27 mouse cellular contexts compared by ENCODE assay signal in genomic region chr9:29867746-29868145, GRCm38 (mm10).
DNase-seq lines count a peak whose midpoint lies in the region; ATAC-seq and TF ChIP-seq lines count a peak whose summit lies in the region.
"Had no signal": no experiment of that assay in that cellular context is flagged by ENCODE, and none has a peak within 500 bp of the region (broad histone marks: within the 10 kb centered on the region; RNA-seq: fewer than 3 reads in every experiment).

No protein-coding gene starts in this region.

- H3K27me3 ChIP-seq in hindbrain, embryonic 11.5 days (ENCODE audit: control insufficient read depth, insufficient read depth, low read length) = no peaks in the 10 kb centered on the region
- no peaks in the 10 kb centered on the region for H3K27me3 ChIP-seq in hindbrain, embryonic 12.5 days
- no peaks in the 10 kb centered on the region for H3K27me3 ChIP-seq in lung, embryonic 14.5 days (ENCODE audit: insufficient read depth, low read length)
- H3K27me3 ChIP-seq in midbrain, embryonic 10.5 days (ENCODE audit: low read depth, poor library complexity, severe bottlenecking) = peaks cover 80% of the 10 kb centered on the region
- H3K27me3 ChIP-seq: embryonic facial prominence, embryonic 13.5 days; hindbrain, embryonic 13.5 days; limb, embryonic 15.5 days; liver, embryonic 15.5 days; lung, embryonic 15.5 days had no signal

- H3K9me3 ChIP-seq in hindbrain, embryonic 11.5 days (ENCODE audit: control insufficient read depth, low read length) = no peaks in the 10 kb centered on the region
- H3K9me3 ChIP-seq in hindbrain, embryonic 12.5 days (replicated peaks) = no peaks in the 10 kb centered on the region
- H3K9me3 ChIP-seq in lung, embryonic 14.5 days (ENCODE audit: low read depth, low read length) = no peaks in the 10 kb centered on the region
- no peaks in the 10 kb centered on the region for H3K9me3 ChIP-seq in midbrain, embryonic 10.5 days (replicated peaks)
- H3K9me3 ChIP-seq: embryonic facial prominence, embryonic 13.5 days; hindbrain, embryonic 13.5 days; limb, embryonic 15.5 days; liver, embryonic 15.5 days; lung, embryonic 15.5 days had no signal

- H3K4me3 ChIP-seq in hindbrain, embryonic 11.5 days (ENCODE audit: low read depth, low read length) = no peak overlapping the region
- H3K4me3 ChIP-seq in hindbrain, embryonic 12.5 days = no peak overlapping the region
- no peak overlapping the region for H3K4me3 ChIP-seq in lung, embryonic 14.5 days (ENCODE audit: low read depth, low read length)
- H3K4me3 ChIP-seq in midbrain, embryonic 10.5 days = no peak overlapping the region
- H3K4me3 ChIP-seq: embryonic facial prominence, embryonic 13.5 days; hindbrain, embryonic 13.5 days; limb, embryonic 15.5 days; liver, embryonic 15.5 days; lung, embryonic 15.5 days had no signal

- TF ChIP-seq CTCF in lung, embryonic 14.5 days (IDR thresholded peaks at IDR 0.05; ENCODE audit: low read depth) = no peak

- DNase-seq in hindbrain, embryonic 11.5 days (ENCODE audit: low spot score) = peak; percentile 15
- peak; percentile 2 for DNase-seq in lung, embryonic 14.5 days
- DNase-seq in lung, postnatal 14 days = no peak
- DNase-seq in embryo, embryonic 9.5 days (ENCODE audit: extremely low spot score) = peak; percentile 25
- no peak for DNase-seq in midbrain, embryonic 10.5 days (ENCODE audit: low spot score)
- no peak for DNase-seq in cerebellum, postnatal 25 days
- DNase-seq: adrenal gland, adult 8-10 months; cerebellum, adult 8-10 months; gastrocnemius, postnatal 14 days; heart, postnatal 14 days; kidney, adult 9 months; kidney, postnatal 36 days; lung, postnatal 36 days; midbrain, embryonic 14.5 days; right cerebral cortex, postnatal 4 days; thymus, adult 18-20 months; thymus, postnatal 25 days had no signal

- H3K36me3 ChIP-seq in hindbrain, embryonic 11.5 days (ENCODE audit: control insufficient read depth, insufficient read depth, low read length) = no peaks in the 10 kb centered on the region
- H3K36me3 ChIP-seq in hindbrain, embryonic 12.5 days = no peaks in the 10 kb centered on the region
- H3K36me3 ChIP-seq in lung, embryonic 14.5 days (ENCODE audit: insufficient read depth) = no peaks in the 10 kb centered on the region
- H3K36me3 ChIP-seq in midbrain, embryonic 10.5 days = no peaks in the 10 kb centered on the region
- H3K36me3 ChIP-seq: embryonic facial prominence, embryonic 13.5 days; G1E; hindbrain, embryonic 13.5 days; limb, embryonic 15.5 days; liver, embryonic 15.5 days; lung, embryonic 15.5 days had no signal

- H3K4me1 ChIP-seq in hindbrain, embryonic 11.5 days (replicated peaks; ENCODE audit: control insufficient read depth, insufficient read depth, low read length) = peaks cover 8% of the 10 kb centered on the region
- H3K4me1 ChIP-seq in hindbrain, embryonic 12.5 days = peaks cover 38% of the 10 kb centered on the region
- H3K4me1 ChIP-seq in lung, embryonic 14.5 days (ENCODE audit: insufficient read depth) = no peaks in the 10 kb centered on the region
- peaks cover 36% of the 10 kb centered on the region for H3K4me1 ChIP-seq in midbrain, embryonic 10.5 days
- H3K4me1 ChIP-seq: limb, embryonic 15.5 days; liver, embryonic 15.5 days; lung, embryonic 15.5 days had no signal

- H3K4me2 ChIP-seq in hindbrain, embryonic 11.5 days (replicated peaks; ENCODE audit: low read depth, low read length) = no peak overlapping the region
- H3K4me2 ChIP-seq in hindbrain, embryonic 12.5 days (replicated peaks) = no peak overlapping the region
- no peak overlapping the region for H3K4me2 ChIP-seq in lung, embryonic 14.5 days
- H3K4me2 ChIP-seq: embryonic facial prominence, embryonic 13.5 days; hindbrain, embryonic 13.5 days; limb, embryonic 15.5 days; liver, embryonic 15.5 days; lung, embryonic 15.5 days had no signal

- WGBS in hindbrain, embryonic 11.5 days = 54% methylated on average over 5 of the region's 5 CpGs
- 49% methylated on average over 5 of the region's 5 CpGs for WGBS in hindbrain, embryonic 12.5 days
- 52% methylated on average over 5 of the region's 5 CpGs for WGBS in lung, embryonic 14.5 days
- 70% methylated on average over 5 of the region's 5 CpGs for WGBS in midbrain, embryonic 10.5 days

- ATAC-seq in hindbrain, embryonic 11.5 days (ENCODE audit: low FRiP score) = no peak
- ATAC-seq in hindbrain, embryonic 12.5 days (ENCODE audit: low FRiP score) = no peak
- ATAC-seq in lung, embryonic 14.5 days (ENCODE audit: insufficient read depth) = no peak
- ATAC-seq: forebrain, embryonic 16.5 days; intestine, postnatal 0 days had no signal

- no peak overlapping the region for H3K9ac ChIP-seq in hindbrain, embryonic 11.5 days (ENCODE audit: low read depth, low read length)
- H3K9ac ChIP-seq in hindbrain, embryonic 12.5 days = no peak overlapping the region
- H3K9ac ChIP-seq in lung, embryonic 14.5 days = no peak overlapping the region
- H3K9ac ChIP-seq: embryonic facial prominence, embryonic 13.5 days; hindbrain, embryonic 13.5 days; limb, embryonic 15.5 days; liver, embryonic 15.5 days; lung, embryonic 15.5 days had no signal

- no peak overlapping the region for H3K27ac ChIP-seq in hindbrain, embryonic 11.5 days (ENCODE audit: low read depth, low read length)
- no peak overlapping the region for H3K27ac ChIP-seq in hindbrain, embryonic 12.5 days
- H3K27ac ChIP-seq in lung, embryonic 14.5 days (ENCODE audit: low read depth) = no peak overlapping the region
- H3K27ac ChIP-seq in midbrain, embryonic 10.5 days (replicated peaks) = no peak overlapping the region
- H3K27ac ChIP-seq: embryonic facial prominence, embryonic 13.5 days; limb, embryonic 15.5 days; liver, embryonic 15.5 days; lung, embryonic 15.5 days; stomach, postnatal 0 days had no signal

Comparison
In these comparisons a context has a peak if more than half of its experiments do, and no peak if none do; other contexts are left out.
1. DNase-seq: peak in hindbrain, embryonic 11.5 days (single experiment), lung, embryonic 14.5 days (single experiment) and embryo, embryonic 9.5 days (single experiment); none in lung, postnatal 14 days (single experiment), midbrain, embryonic 10.5 days (single experiment) and cerebellum, postnatal 25 days (0 of 2).